Mouse (Mus musculus) lung, adult 2 months (tissue): ENCODE results near the gene Fabp1. TPM values are rescaled to one million over a fixed set of nuclear protein-coding genes. Genes with fewer than 3 reads are reported as not detected.

Experiments used
- DNase-seq: peaks from one replicate; pipeline ENCODE4 v3.0.0; 2022
- H3K4me1 ChIP-seq: fragments of 200-500 bp; 2 replicates; pipeline ENCODE4 v1.6.1; 2011; ENCODE audit warnings: low read length; ENCODE audit not compliant: control insufficient read depth, insufficient read depth
- H3K4me3 ChIP-seq: fragments of 200-500 bp; replicated peaks from 2 replicates; pipeline ENCODE3; 2011; ENCODE audit warnings: low read depth, mild to moderate bottlenecking, control low read depth, low read length; ENCODE audit errors: extremely low read depth
- CTCF ChIP-seq: fragments of 200-500 bp; IDR thresholded peaks from 2 replicates; pipeline ENCODE4 v1.5.1; 2011; ENCODE audit warnings: mild to moderate bottlenecking, low read length, control low read depth; ENCODE audit not compliant: insufficient read depth
- POLR2A ChIP-seq: fragments of 200-500 bp; IDR thresholded peaks from 2 replicates; pipeline ENCODE4 v1.6.1; 2011; ENCODE audit warnings: low read depth, mild to moderate bottlenecking, control low read depth, low read length, borderline replicate concordance; ENCODE audit errors: extremely low read depth
- WGBS: fragments of 180-500 bp; shearing (Covaris S2); methylation state at CpG from one replicate; pipeline ENCODE4 v1.1.7; 2018; 5-methylcytosine and 5-hydroxymethylcytosine counted together
- polyA plus RNA-seq: library from polyadenylated mRNA; depleted of rRNA; stranded (reverse); fragments of >200 nt; gene quantifications from 2 replicates; pipeline ENCODE4 v1.2.3, GENCODE M21; 2012

Gene Fabp1
- polyA plus RNA-seq, 1 experiment, result 12.7 TPM

- TF ChIP-seq CTCF (no peak), POLR2A (no peak)
- H3K4me3 ChIP-seq, result no peak overlapping the region
- DNase-seq, result no peak
- no peaks in the 10 kb centered on the region for H3K4me1 ChIP-seq
- 92% methylated on average over 2 of the region's 2 CpGs for WGBS
Measured at GRCm38 (mm10) chr6:71208691-71209090, 9.1 kb downstream of the Fabp1 start.

- 36% methylated on average over 7 of the region's 7 CpGs for WGBS
- Histone ChIP-seq H3K4me1 (no peaks in the 10 kb centered on the region), H3K4me3 (no peak overlapping the region)
- TF ChIP-seq POLR2A, result no peak
- no peak for TF ChIP-seq CTCF
- DNase-seq, result no peak
Measured at GRCm38 (mm10) chr6:71211917-71212316, 12.3 kb downstream of the Fabp1 start.

GRCm38 (mm10) chr6:71212471-71212870 is 12.8 kb downstream of the Fabp1 start:
- Histone ChIP-seq H3K4me1 (no peaks in the 10 kb centered on the region), H3K4me3 (no peak overlapping the region)
- WGBS, result 97% methylated on average over 3 of the region's 3 CpGs
- TF ChIP-seq CTCF (no peak), POLR2A (no peak)
- no peak for DNase-seq

GRCm38 (mm10) chr6:71221501-71221900 is 21.9 kb downstream of the Fabp1 start:
- no peak for DNase-seq
- Histone ChIP-seq H3K4me3 (no peak overlapping the region), H3K4me1 (peaks cover 5% of the 10 kb centered on the region; the same call in 1 of the 2 replicates)
- WGBS, result 69% methylated on average over 4 of the region's 4 CpGs
- TF ChIP-seq CTCF (no peak), POLR2A (no peak)

- DNase-seq, result no peak
- TF ChIP-seq CTCF (no peak), POLR2A (no peak)
- whole genome bisulfite sequencing, result 16% methylated on average over 3 of the region's 3 CpGs
- Histone ChIP-seq H3K4me3 (no peak overlapping the region), H3K4me1 (peaks cover 5% of the 10 kb centered on the region; the same call in 1 of the 2 replicates)
Measured at GRCm38 (mm10) chr6:71224184-71224943, 24.7 kb downstream of the Fabp1 start.

GRCm38 (mm10) chr6:71226544-71226943 is 26.9 kb downstream of the Fabp1 start:
- TF ChIP-seq POLR2A (no peak), CTCF (no peak)
- 55% methylated on average over 6 of the region's 6 CpGs for WGBS
- Histone ChIP-seq H3K4me3 (no peak overlapping the region), H3K4me1 (peaks cover 5% of the 10 kb centered on the region; the same call in 1 of the 2 replicates)
- DNase-seq, result no peak

- DNase-seq, result no peak
- WGBS, result 30% methylated on average over 7 of the region's 7 CpGs
- TF ChIP-seq CTCF (no peak), POLR2A (no peak)
- Histone ChIP-seq H3K4me3 (no peak overlapping the region), H3K4me1 (peaks cover 5% of the 10 kb centered on the region; the same call in 1 of the 2 replicates)
Measured at GRCm38 (mm10) chr6:71227157-71227770, 27.6 kb downstream of the Fabp1 start.

GRCm38 (mm10) chr6:71235121-71235520 is 35.5 kb downstream of the Fabp1 start:
- WGBS, result 54% methylated on average over 13 of the region's 13 CpGs
- H3K4me3 ChIP-seq, result no peak overlapping the region
- 0 out of 2 replicates have a peak, but pooled peaks cover 3% of the 10 kb centered on the region for H3K4me1 ChIP-seq
- TF ChIP-seq CTCF (no peak), POLR2A (no peak)
- no peak for DNase-seq

GRCm38 (mm10) chr6:71235944-71236343 is 36.3 kb downstream of the Fabp1 start:
- no peak for TF ChIP-seq POLR2A
- Histone ChIP-seq H3K4me3 (no peak overlapping the region), H3K4me1 (0 out of 2 replicates have a peak, but pooled peaks cover 3% of the 10 kb centered on the region)
- WGBS, result 63% methylated on average over 3 of the region's 3 CpGs
- DNase-seq, result no peak

- WGBS, result 72% methylated on average over 6 of the region's 6 CpGs
- TF ChIP-seq POLR2A (no peak), CTCF (no peak)
- no peak for DNase-seq
Measured at GRCm38 (mm10) chr6:71236506-71236905, 36.9 kb downstream of the Fabp1 start.

More at GRCm38 (mm10) chr6:71236506-71236905, 36.9 kb downstream of the Fabp1 start:
- H3K4me3 ChIP-seq, result no peak overlapping the region
- 0 out of 2 replicates have a peak, but pooled peaks cover 3% of the 10 kb centered on the region for H3K4me1 ChIP-seq
